Mouse (Mus musculus): ENCODE results near the gene Cbx2. TPM values are rescaled to one million over a fixed set of nuclear protein-coding genes. Genes with fewer than 3 reads are reported as not detected.

The Cbx2 gene
- polyA plus RNA-seq, 1 experiment from 2014 or later, result 5.7 TPM

DNA sequence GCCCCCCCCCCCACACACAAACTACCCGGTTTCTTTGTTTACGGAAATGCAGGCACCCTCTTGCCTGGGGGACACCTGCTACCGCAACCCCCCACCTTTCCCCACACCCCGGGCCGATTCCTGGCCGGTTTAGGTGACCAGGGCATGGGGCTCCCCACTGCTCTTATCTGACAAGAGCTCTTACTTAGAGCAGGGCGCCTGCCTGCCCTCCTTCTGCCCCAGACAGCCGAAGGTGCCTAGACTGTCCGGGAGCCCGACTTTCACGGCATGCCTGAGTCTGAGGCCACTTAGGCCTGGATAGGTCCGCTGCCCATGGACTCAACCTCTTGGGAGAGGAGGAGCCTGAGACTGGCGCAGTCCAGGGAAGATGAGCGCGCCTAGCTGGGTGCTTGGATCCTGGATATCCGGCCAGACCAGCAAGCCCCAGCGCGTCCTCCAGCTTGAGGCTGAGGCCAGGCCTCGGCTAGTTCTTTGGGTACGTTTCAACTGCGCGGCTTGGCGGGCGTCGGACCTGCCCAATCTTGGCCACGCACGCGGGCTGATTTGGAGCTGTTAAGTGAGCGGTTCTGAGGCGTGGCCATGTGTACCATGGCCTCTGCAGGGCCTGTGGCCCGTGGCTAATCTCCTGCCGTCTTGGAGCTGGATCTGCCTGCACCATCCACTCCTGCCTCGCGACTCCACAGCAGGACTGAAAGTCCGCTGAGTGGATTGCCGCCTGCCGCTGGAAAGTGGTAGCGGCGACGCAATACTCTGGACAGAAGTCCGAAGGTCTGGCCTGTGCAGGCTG, 22.0 kb downstream of the Cbx2 start:
- H3K4me2 ChIP-seq (ENCODE audit: low read depth, low read length), result no peak overlapping the region; the same call in 1 of the 2 replicates
- H3K4me1 ChIP-seq (ENCODE audit: control insufficient read depth, insufficient read depth, low read length), result peaks cover 24% of the 10 kb centered on the region
- H3K27me3 ChIP-seq (ENCODE audit: control insufficient read depth, insufficient read depth, low read length), result peaks cover 47% of the 10 kb centered on the region
- H3K36me3 ChIP-seq (ENCODE audit: control insufficient read depth, insufficient read depth, low read length), result no peaks in the 10 kb centered on the region
- H3K9me3 ChIP-seq (ENCODE audit: control insufficient read depth, low read length), result no peaks in the 10 kb centered on the region
- H3K27ac ChIP-seq (ENCODE audit: low read depth, low read length), result no peak overlapping the region
- H3K9ac ChIP-seq (replicated peaks; ENCODE audit: low read depth, low read length), result no peak overlapping the region
- WGBS, result under 1% methylated on average over 41 of the region's 41 CpGs
- H3K4me3 ChIP-seq (ENCODE audit: low read depth, low read length), result no peak overlapping the region
- ATAC-seq (ENCODE audit: low read depth), result no peak

DNA sequence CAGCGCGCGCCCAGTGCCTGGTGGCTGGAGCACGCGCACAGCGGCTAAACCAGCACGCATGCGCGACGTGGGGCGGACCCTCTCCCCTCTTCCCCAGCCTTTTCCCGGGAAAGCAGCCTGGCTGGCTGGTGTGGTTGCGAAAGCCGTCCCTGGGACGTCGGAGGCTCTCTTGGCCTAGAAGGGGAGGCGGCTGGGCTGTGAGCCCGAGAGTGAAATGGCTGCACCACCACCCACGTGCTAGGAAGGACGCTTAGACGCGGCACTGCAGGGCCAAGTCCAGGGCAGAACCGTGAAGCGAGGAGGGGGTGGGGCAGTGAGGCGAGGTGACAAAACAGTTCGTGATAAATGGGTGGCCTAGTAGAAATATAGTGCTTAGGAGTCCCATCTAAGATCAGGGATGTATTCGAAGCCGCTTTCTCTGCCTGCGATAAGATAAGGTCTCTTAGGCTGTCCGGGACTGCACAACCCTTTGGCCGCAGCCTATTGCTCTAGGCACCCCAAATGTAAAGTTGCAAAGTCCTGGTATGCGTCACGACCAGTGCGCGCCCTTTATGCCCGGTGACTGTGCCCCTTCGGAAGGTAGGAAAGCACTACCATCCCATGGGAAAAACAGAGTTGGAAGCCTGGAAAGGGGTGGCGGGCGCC, 24.0 kb downstream of the Cbx2 start:
- 2% methylated on average over 37 of the region's 39 CpGs for WGBS
- H3K9ac ChIP-seq (replicated peaks; ENCODE audit: low read depth, low read length), result peak overlapping the region; percentile 44
- H3K27ac ChIP-seq (ENCODE audit: low read depth, low read length), result no peak overlapping the region
- H3K36me3 ChIP-seq (ENCODE audit: control insufficient read depth, insufficient read depth, low read length), result no peaks in the 10 kb centered on the region
- peaks cover 17% of the 10 kb centered on the region for H3K4me1 ChIP-seq (ENCODE audit: control insufficient read depth, insufficient read depth, low read length)
- peak overlapping the region; percentile 71 for H3K4me2 ChIP-seq (ENCODE audit: low read depth, low read length)
- peak overlapping the region; percentile 38 for H3K4me3 ChIP-seq (ENCODE audit: low read depth, low read length)
- no peaks in the 10 kb centered on the region for H3K9me3 ChIP-seq (ENCODE audit: control insufficient read depth, low read length)
- H3K27me3 ChIP-seq (ENCODE audit: control insufficient read depth, insufficient read depth, low read length), result peaks cover 64% of the 10 kb centered on the region
- no peak for ATAC-seq (ENCODE audit: low read depth)

DNA sequence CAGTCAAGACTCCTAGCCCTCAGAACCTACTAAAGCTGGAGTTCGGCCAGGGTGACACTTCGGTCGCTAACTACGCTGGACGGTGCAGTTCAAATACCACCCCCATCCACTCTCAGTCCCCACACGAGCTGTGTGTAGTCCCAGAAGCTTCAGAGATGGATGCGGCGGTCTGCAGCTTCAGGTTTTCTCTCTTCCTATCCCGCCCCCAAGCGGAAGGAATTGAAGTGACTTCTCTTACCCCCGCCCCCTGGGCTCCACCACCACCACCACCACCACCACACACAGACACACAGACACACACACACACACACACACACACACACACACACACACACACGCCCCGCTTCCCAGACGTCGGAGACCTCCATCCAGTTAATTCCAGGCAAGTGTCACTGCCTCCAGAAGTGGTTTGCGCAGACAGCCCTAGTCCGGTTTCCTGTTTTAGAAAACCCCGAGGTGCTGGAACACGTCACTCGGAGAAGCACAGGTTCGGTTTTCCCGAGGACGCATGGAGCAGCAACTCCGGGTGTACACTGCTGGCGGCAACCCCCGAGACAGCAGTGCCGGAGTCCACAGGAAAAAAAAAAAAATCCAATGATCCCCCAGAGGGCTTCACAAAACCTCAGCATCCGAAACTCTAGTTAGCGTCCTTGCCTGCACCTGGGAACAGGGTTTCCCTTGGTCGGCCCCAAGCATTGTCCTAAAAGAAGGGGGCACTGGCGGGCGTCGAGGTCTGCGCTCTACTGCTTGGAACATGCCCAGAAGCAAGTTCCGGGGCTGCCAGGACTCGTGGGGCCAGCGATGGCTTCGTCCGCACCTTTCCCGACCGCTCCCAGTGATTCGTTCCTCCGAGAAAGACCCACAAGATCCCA, 24.7 kb downstream of the Cbx2 start:
- Histone ChIP-seq H3K36me3 (ENCODE audit: control insufficient read depth, insufficient read depth, low read length) (no peaks in the 10 kb centered on the region), H3K27me3 (ENCODE audit: control insufficient read depth, insufficient read depth, low read length) (peaks cover 62% of the 10 kb centered on the region), H3K27ac (ENCODE audit: low read depth, low read length) (no peak overlapping the region), H3K9me3 (ENCODE audit: control insufficient read depth, low read length) (no peaks in the 10 kb centered on the region), H3K4me2 (ENCODE audit: low read depth, low read length) (peak overlapping the region; percentile 71; the same call in 1 of the 2 replicates), H3K4me3 (ENCODE audit: low read depth, low read length) (no peak overlapping the region; the same call in 1 of the 2 replicates), H3K4me1 (ENCODE audit: control insufficient read depth, insufficient read depth, low read length) (peaks cover 19% of the 10 kb centered on the region), H3K9ac (replicated peaks; ENCODE audit: low read depth, low read length) (no peak overlapping the region)
- under 1% methylated on average over 42 of the region's 43 CpGs for WGBS
- peak; percentile 16; the same call in 1 of the 2 replicates for ATAC-seq (ENCODE audit: low read depth)

DNA sequence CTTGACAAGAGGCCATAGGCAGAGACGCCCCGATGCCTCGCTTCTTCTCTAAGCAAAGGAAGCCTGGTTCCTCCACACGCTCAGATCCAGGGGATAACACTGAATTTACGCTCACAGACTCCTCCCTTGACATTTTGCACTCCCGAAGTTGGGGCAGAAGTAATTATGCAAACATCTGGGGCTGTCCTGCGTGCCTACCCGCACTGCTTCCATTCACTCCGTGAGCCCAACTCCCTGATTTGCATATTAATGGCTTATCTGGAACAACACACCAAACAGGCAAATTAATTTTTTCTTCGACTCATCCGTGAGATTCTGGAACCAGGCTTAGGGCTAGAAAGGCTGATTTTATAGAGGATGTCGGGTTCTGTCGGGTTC, 25.4 kb downstream of the Cbx2 start:
- Histone ChIP-seq H3K36me3 (ENCODE audit: control insufficient read depth, insufficient read depth, low read length) (no peaks in the 10 kb centered on the region), H3K9me3 (ENCODE audit: control insufficient read depth, low read length) (no peaks in the 10 kb centered on the region), H3K9ac (replicated peaks; ENCODE audit: low read depth, low read length) (no peak overlapping the region), H3K4me1 (ENCODE audit: control insufficient read depth, insufficient read depth, low read length) (peaks cover 22% of the 10 kb centered on the region), H3K27me3 (ENCODE audit: control insufficient read depth, insufficient read depth, low read length) (peaks cover 62% of the 10 kb centered on the region), H3K4me3 (ENCODE audit: low read depth, low read length) (no peak overlapping the region; the same call in 1 of the 2 replicates), H3K4me2 (ENCODE audit: low read depth, low read length) (peak overlapping the region; percentile 20; the same call in 1 of the 2 replicates), H3K27ac (ENCODE audit: low read depth, low read length) (no peak overlapping the region)
- 0% methylated on average over 13 of the region's 13 CpGs for WGBS
- no peak for ATAC-seq (ENCODE audit: low read depth)

DNA sequence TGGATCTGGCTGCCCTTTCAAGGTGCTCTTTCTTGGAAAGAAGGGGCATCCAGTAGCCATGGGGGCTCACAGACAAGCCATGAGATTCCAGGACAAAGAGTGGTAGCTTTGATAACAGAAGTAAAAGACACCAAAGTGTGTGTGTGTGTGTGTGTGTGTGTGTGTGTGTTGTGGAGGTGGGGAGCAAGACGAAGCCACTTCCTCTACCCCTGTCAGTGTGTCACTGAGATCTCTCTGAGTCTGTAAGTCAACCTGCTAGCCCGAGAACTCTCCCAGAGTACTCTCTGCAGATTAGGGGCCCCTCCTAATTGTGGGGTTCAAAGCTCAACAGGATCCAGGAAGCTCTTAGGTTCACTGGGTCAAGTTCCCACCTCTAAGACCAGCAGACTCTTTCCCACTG, 27.6 kb downstream of the Cbx2 start:
- peaks cover 50% of the 10 kb centered on the region for H3K27me3 ChIP-seq (ENCODE audit: control insufficient read depth, insufficient read depth, low read length)
- H3K4me1 ChIP-seq (ENCODE audit: control insufficient read depth, insufficient read depth, low read length), result peaks cover 28% of the 10 kb centered on the region
- H3K4me3 ChIP-seq (ENCODE audit: low read depth, low read length), result no peak overlapping the region
- no peak overlapping the region for H3K27ac ChIP-seq (ENCODE audit: low read depth, low read length)
- no peaks in the 10 kb centered on the region for H3K9me3 ChIP-seq (ENCODE audit: control insufficient read depth, low read length)
- no peak for ATAC-seq (ENCODE audit: low read depth)
- no peak overlapping the region for H3K4me2 ChIP-seq (ENCODE audit: low read depth, low read length)
- 4% methylated on average over 2 of the region's 2 CpGs for WGBS
- H3K36me3 ChIP-seq (ENCODE audit: control insufficient read depth, insufficient read depth, low read length), result no peaks in the 10 kb centered on the region
- H3K9ac ChIP-seq (replicated peaks; ENCODE audit: low read depth, low read length), result no peak overlapping the region

DNA sequence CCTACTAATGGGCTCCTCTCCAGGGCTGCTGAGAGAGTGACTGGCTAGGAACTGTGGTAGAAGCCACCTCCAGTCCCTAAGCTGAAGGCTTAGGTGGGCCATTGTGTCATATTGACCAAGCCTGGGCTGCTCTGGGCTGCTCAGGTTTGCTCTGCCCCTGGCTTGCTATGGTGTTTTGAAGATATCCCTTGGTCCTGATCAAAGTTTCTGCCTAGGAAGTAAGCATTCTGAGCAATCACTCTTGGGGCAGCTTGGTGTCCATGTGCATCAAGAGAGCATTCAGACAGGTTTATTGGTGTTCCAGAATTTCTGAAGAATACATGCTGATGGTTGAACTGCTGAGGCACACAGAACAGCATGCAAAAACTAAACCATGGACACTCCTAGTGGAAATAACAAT, 28.7 kb downstream of the Cbx2 start:
- H3K4me2 ChIP-seq (ENCODE audit: low read depth, low read length), result no peak overlapping the region
- no peaks in the 10 kb centered on the region for H3K36me3 ChIP-seq (ENCODE audit: control insufficient read depth, insufficient read depth, low read length)
- peaks cover 34% of the 10 kb centered on the region for H3K4me1 ChIP-seq (ENCODE audit: control insufficient read depth, insufficient read depth, low read length)
- no peaks in the 10 kb centered on the region for H3K9me3 ChIP-seq (ENCODE audit: control insufficient read depth, low read length)
- no peak overlapping the region for H3K4me3 ChIP-seq (ENCODE audit: low read depth, low read length)
- no peak overlapping the region for H3K9ac ChIP-seq (replicated peaks; ENCODE audit: low read depth, low read length)
- peaks cover 40% of the 10 kb centered on the region for H3K27me3 ChIP-seq (ENCODE audit: control insufficient read depth, insufficient read depth, low read length)
- no peak for ATAC-seq (ENCODE audit: low read depth)
- no peak overlapping the region for H3K27ac ChIP-seq (ENCODE audit: low read depth, low read length)

DNA sequence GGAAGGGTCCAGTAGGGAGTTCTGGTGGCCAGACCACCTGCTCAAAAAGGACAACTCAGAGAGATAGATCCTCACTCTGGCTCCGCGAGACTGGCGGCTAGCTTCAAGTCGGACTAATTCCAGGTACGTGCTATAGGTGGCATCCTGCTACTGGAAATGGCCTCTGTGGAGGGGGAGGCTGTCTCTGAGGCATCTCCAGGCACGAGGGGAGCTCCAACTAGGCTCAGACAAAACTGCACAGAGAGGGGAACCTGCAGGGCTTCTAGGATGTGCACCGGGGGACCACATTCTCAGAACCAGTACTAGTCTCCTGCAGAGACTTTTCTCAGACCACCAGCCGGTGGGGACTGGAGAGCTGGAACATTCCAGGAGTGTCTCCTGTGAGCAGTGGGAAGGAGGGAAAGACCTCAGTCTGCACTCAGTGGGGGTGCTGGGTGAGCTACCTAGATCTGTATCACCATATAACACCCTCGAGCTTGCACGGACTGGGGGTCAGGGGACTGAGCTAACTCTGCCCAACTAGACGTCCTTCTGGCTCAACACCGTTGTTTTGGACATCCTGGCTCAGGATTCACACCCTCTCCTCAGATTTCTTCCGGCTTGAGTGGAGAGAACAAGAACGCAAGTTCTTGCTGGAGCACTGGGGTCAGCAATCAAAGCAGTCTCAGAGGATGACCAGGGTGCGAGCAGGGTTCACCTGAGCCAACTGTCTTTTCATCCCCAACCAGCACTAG, 29.3 kb downstream of the Cbx2 start:
- H3K27ac ChIP-seq (ENCODE audit: low read depth, low read length), result no peak overlapping the region
- no peaks in the 10 kb centered on the region for H3K36me3 ChIP-seq (ENCODE audit: control insufficient read depth, insufficient read depth, low read length)
- peaks cover 33% of the 10 kb centered on the region for H3K27me3 ChIP-seq (ENCODE audit: control insufficient read depth, insufficient read depth, low read length)
- H3K9me3 ChIP-seq (ENCODE audit: control insufficient read depth, low read length), result no peaks in the 10 kb centered on the region
- H3K4me2 ChIP-seq (ENCODE audit: low read depth, low read length), result peak overlapping the region; percentile 60; the same call in 1 of the 2 replicates
- H3K4me1 ChIP-seq (ENCODE audit: control insufficient read depth, insufficient read depth, low read length), result peaks cover 31% of the 10 kb centered on the region
- H3K9ac ChIP-seq (replicated peaks; ENCODE audit: low read depth, low read length), result peak overlapping the region; percentile 50; the same call in 1 of the 2 replicates
- H3K4me3 ChIP-seq (ENCODE audit: low read depth, low read length), result no peak overlapping the region
- WGBS, result 5% methylated on average over 15 of the region's 15 CpGs
- no peak for ATAC-seq (ENCODE audit: low read depth)

DNA sequence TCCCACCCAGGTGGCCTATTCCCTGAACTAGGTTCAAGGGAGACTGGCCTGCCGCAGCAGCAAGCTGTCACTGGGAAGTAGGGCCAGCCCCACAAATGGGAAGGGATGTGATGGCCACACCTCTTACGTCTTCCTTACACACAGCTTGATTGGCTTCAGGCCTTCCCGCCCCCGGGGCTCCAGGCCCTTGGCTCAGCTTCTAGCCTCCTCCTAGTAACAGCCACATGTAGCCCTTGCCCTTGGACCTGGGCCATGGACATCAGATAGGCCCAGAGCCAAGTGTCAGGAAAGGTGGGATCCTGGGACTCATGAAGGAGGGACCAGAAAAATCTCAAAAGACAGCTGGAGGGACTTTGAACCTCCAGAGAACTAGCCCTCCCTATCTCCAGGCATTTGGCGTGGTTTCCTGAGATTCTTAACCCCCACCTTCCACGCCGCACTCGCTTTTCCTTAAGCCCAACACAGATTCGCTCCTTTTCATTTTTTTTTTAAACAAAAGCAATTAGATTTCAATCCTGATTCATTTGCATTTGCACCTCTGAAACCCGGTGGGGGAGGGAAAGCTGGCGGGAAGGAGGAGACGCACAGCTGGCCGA, 30.0 kb downstream of the Cbx2 start:
- peak overlapping the region; percentile 94 for H3K27ac ChIP-seq (ENCODE audit: low read depth, low read length)
- peaks cover 32% of the 10 kb centered on the region for H3K27me3 ChIP-seq (ENCODE audit: control insufficient read depth, insufficient read depth, low read length)
- no peaks in the 10 kb centered on the region for H3K36me3 ChIP-seq (ENCODE audit: control insufficient read depth, insufficient read depth, low read length)
- peak overlapping the region; percentile 31 for H3K4me3 ChIP-seq (ENCODE audit: low read depth, low read length)
- peaks cover 38% of the 10 kb centered on the region for H3K4me1 ChIP-seq (ENCODE audit: control insufficient read depth, insufficient read depth, low read length)
- ATAC-seq (ENCODE audit: low read depth), result no peak
- peak overlapping the region; percentile 60 for H3K4me2 ChIP-seq (ENCODE audit: low read depth, low read length)
- WGBS, result 1% methylated on average over 13 of the region's 13 CpGs
- H3K9me3 ChIP-seq (ENCODE audit: control insufficient read depth, low read length), result no peaks in the 10 kb centered on the region
- H3K9ac ChIP-seq (replicated peaks; ENCODE audit: low read depth, low read length), result peak overlapping the region; percentile 50

Data from neural tube, embryonic 14.5 days (tissue).